Mouse (Mus musculus) limb, embryonic 10.5 days (tissue): ENCODE measurements at regions not wholly inside any gene's neighbourhood (a gene's known extent, or its start where the extent isn't known, plus 50 kb on each side); places are given as distances from the start of the nearest gene placed in this dataset.
A peak's percentile ranks its signal among the peaks of the same experiment; 100 is the strongest.

Experiments
- DNase-seq: peaks from one replicate; pipeline ENCODE4 v3.0.0-alpha.2; 2017; ENCODE audit warnings: low spot score
- H3K27ac ChIP-seq: fragments of 300-500 bp; sonication (generic); 2 replicates; pipeline ENCODE4 v1.5.1; 2016; ENCODE audit warnings: mild to moderate bottlenecking
- H3K27me3 ChIP-seq: fragments of 300-500 bp; sonication (generic); 2 replicates; pipeline ENCODE4 v1.6.1; 2016; ENCODE audit warnings: low read depth, mild to moderate bottlenecking; ENCODE audit not compliant: poor library complexity, severe bottlenecking
- H3K36me3 ChIP-seq: fragments of 300-500 bp; sonication (generic); 2 replicates; pipeline ENCODE4 v1.6.1; 2016; ENCODE audit warnings: mild to moderate bottlenecking, moderate library complexity
- H3K4me1 ChIP-seq: fragments of 300-500 bp; sonication (generic); 2 replicates; pipeline ENCODE4 v1.6.1; 2016
- H3K4me3 ChIP-seq: fragments of 300-500 bp; sonication (generic); 2 replicates; pipeline ENCODE4 v1.5.1; 2016; ENCODE audit warnings: mild to moderate bottlenecking, moderate library complexity
- H3K9me3 ChIP-seq: fragments of 300-500 bp; sonication (generic); replicated peaks from 2 replicates; pipeline ENCODE4 v1.6.1; 2016; ENCODE audit warnings: mild to moderate bottlenecking
- WGBS: fragments of 180-500 bp; shearing (Covaris S2); methylation state at CpG from one replicate; pipeline ENCODE4 v1.1.7; 2016; 5-methylcytosine and 5-hydroxymethylcytosine counted together

DNA sequence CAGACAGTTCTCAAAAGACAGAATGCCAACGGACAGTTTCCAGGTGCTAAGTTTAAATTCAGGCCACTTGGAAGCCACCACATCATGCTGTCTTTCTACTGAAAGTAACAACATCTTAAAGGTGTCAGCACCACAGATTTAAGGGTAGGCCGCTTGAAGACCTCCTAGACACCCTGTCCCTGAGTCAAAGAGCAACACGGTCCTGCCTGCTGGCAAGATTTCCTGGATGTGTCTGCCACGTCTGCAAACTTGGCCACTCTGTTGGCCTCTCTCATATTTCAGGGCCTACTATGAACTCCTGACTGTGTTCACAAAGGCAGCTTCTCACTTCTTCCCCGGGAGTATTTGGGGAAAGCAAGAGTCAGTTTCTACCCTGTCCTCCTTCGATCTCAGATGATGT is 194.7 kb upstream of the Esrrg start:
- WGBS = 72% methylated on average over 6 of the region's 6 CpGs
- Histone ChIP-seq H3K36me3 (no peaks in the 10 kb centered on the region), H3K27ac (no peak overlapping the region), H3K4me1 (peaks cover 21% of the 10 kb centered on the region), H3K9me3 (no peaks in the 10 kb centered on the region), H3K4me3 (no peak overlapping the region), H3K27me3 (no peaks in the 10 kb centered on the region)
- no peak for DNase-seq

DNA sequence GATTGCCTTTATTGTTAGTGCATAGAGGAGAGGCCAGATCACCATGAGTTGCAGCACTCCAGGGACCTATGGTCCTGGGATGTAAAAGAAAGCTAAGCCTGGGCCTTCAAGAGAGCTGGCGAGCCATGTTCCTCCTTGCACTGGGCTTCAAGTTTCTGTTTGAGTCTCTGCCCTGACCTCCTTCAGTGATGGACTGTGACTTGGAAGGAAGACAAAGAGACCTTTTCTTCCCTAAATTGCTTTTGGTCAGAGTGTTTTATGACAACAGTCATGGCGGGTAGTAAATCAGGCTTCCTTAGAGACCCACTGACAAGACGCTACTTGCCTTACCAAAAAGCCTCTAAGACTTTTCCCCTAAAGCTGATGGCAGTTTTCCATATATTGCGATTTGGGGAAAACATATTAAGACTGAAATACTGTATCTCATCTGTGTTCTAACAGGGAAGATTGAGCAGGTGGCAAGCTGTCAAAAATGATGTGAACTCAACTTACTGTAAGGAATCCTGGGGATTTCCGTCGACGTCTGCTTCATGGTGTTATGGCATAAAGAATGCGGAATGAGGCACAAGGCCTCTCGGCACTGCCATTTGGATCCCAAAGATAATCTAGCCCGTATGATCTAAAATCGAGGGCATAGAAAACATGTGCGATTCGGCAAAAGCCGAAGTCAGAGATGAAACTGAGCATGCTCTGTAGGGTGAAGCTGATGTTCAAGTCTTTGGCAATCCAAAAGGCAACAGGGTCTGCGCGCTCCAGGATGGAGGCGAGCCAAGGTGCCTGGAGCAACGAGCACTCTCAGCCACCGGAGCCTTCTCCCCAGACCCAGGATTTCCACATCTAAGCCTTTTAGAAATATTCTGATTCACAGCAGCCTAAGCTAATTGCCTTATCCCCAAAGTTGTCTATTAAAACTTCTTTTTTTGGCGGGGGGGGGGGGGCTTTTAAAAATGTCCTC is 190.1 kb upstream of the Esrrg start:
- H3K27ac ChIP-seq = no peak overlapping the region
- 87% methylated on average over 20 of the region's 20 CpGs for WGBS

DNA sequence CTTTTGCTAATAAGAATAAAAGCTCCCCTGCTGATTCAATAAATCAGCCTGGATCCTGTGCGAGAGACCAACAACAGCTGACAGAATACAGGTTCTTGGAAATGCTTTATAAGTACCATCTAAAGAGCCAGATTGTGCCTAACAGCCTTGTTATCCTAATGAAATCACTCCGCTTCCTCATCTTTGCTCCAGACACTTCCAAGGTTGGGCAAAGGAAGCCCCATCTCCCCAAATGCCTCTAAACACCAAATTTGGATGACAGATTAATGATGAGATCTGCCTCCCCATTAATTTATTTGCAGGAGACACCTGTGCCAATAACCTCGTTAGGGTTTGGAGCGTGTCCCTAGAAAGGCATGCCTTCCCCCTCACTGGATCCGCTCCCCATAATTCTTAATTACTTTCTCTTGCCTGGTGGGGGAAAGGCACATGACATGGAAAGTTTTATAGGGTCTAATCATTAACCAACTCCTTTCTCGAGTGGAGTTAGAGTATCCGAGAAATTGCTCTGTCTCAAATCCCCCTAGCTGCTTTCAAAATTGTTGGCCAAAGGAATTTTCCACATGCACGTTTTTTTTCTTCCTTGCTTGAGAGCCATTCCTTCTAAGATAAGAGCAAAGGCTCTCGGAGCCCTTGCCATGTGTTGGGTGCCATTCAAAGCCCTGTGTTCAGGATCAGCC is 179.9 kb upstream of the Esrrg start:
- Histone ChIP-seq H3K27me3 (0 out of 2 replicates have a peak, but pooled peaks cover 4% of the 10 kb centered on the region), H3K4me3 (no peak overlapping the region), H3K9me3 (no peaks in the 10 kb centered on the region), H3K4me1 (peaks cover 12% of the 10 kb centered on the region), H3K36me3 (no peaks in the 10 kb centered on the region), H3K27ac (no peak overlapping the region)
- 52% methylated on average over 9 of the region's 9 CpGs for WGBS
- DNase-seq = no peak

More for the DNA sequence above, 190.1 kb upstream of the Esrrg start:
- Histone ChIP-seq H3K27me3 (no peaks in the 10 kb centered on the region), H3K9me3 (no peaks in the 10 kb centered on the region), H3K4me3 (no peak overlapping the region), H3K4me1 (peaks cover 21% of the 10 kb centered on the region), H3K36me3 (no peaks in the 10 kb centered on the region)
- DNase-seq = no peak

DNA sequence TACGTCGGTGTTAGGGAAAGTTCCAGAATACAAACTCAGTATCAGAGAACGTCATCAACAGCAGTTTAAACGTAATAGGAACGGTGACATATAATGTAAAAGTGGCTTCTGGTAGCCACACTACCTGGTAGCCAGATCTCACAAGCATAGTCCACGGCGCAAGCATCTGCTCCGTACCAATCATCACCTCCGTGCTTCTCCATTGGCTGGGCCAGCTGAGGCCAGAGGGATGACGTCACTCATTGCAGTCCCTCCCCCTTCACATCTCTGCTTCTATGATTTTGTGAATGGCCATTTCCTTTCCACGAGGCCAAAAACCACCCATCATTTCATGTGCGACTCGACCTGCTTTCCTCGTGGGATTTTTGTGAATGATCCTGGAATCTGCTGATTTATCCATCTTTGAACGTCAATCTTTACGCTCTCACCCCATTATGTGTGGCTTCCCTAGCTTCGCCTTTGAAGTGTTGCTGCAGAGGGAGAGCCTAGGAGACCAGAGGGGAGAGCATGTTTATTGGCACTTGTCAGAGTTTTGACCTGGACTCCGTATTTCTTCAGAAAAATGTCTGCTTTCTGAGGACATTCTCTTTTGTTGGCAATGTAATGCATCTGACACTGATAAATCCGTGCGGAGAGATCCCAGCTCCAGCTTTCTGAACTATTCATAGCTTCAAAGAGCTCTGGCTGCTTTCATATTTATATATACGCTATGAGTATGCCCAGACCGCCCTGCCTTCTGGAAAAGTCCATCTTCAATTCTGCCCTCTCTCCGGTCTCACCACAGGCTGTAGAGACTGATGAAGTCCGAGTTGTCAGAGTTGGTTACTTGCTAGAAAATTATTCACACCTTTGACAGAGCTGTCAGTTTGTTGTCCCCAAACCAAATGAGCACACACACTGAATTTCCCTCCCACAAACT is 174.6 kb upstream of the Esrrg start:
- DNase-seq = no peak
- Histone ChIP-seq H3K9me3 (no peaks in the 10 kb centered on the region), H3K27me3 (0 out of 2 replicates have a peak, but pooled peaks cover 4% of the 10 kb centered on the region), H3K4me3 (no peak overlapping the region), H3K4me1 (peaks cover 3% of the 10 kb centered on the region), H3K27ac (no peak overlapping the region), H3K36me3 (no peaks in the 10 kb centered on the region)
- WGBS = 86% methylated on average over 24 of the region's 24 CpGs

DNA sequence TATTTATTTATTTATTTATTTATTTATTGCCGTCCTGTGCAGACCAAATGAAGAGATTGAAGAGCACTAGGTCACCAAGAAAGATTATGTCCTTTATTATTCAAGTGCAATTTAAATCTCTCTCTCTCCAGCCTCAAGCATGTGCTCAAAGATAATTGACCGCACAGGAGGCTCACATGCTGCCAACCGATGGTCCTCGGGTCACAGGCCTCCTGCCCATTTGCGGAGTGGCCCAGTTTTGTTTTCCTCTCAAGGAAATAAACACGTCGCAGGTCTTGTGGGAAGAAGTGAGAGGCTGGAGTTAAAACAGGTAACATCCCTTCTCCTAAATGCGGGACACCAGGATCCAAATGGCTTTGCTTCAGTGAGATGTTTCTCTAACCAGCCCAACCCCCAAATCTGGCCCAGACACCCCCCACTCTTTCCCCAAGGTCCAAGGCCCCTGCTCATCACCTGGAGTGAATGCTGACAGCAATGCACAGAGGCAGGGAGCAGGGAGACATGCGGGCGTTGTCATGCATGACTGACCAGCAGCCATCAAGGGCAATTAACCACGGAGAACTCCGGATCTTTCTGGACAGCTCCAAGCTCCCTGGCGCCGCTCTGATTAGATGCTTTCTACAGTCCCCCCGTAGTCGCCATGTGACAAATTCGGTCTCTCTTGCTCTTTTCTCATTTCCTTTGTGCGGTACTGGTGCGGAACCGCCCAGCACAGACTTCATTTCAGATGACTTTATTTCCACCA is 169.2 kb upstream of the Esrrg start:
- H3K27me3 ChIP-seq = no peaks in the 10 kb centered on the region
- H3K4me3 ChIP-seq = no peak overlapping the region
- H3K9me3 ChIP-seq = no peaks in the 10 kb centered on the region
- DNase-seq = no peak
- H3K36me3 ChIP-seq = no peaks in the 10 kb centered on the region
- no peaks in the 10 kb centered on the region for H3K4me1 ChIP-seq
- 90% methylated on average over 20 of the region's 20 CpGs for WGBS
- no peak overlapping the region for H3K27ac ChIP-seq

DNA sequence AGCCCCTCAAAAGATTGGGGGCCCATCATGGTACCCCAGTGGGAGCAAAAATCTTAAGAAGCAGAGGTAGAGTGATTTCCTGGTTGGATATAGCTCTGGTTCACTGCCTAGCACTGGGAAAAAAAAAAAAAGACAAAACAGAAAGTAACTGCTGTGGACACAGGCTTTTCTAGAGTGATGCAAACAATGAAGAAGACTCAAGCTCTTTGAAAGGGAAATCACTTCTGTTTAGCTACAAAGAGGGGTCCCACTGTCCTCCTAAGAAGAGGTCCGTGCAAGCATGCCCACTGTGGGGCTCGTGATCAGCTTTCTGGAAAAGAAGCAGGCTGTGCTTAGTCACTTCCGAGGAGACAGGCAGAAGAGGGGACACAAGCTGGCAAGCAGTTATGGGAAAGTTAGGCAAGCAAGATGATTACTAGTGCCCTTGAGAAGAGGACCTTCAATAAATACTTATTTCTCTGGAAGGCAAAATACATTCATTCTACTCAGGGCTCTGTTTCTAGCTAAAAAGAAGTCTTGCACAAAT is 166.9 kb upstream of the Esrrg start:
- H3K4me3 ChIP-seq = no peak overlapping the region
- no peaks in the 10 kb centered on the region for H3K9me3 ChIP-seq
- no peaks in the 10 kb centered on the region for H3K27me3 ChIP-seq
- no peak overlapping the region for H3K27ac ChIP-seq
- no peaks in the 10 kb centered on the region for H3K4me1 ChIP-seq
- WGBS = 87% methylated on average over 3 of the region's 3 CpGs
- no peak for DNase-seq
- H3K36me3 ChIP-seq = no peaks in the 10 kb centered on the region

DNA sequence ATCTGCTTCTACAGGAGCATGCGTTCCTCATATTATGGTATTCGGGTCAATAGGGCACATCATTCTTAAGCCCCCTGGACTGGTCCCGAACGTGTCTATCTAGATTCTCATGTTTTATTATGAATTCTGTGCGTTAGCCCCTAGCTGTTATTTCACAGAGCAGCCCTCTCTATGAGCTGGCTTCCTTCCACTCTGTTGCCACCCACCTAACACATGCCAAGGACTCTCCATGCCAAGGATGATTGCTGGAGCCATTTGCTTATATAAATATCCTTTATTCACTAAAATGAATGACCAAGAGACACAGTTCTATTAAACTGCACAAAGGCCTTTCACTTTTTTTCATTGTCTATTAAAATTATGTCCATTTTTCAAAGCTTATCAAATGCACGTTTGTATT is 162.1 kb upstream of the Esrrg start:
- Histone ChIP-seq H3K4me1 (peaks cover 16% of the 10 kb centered on the region), H3K4me3 (no peak overlapping the region), H3K9me3 (no peaks in the 10 kb centered on the region), H3K36me3 (no peaks in the 10 kb centered on the region), H3K27ac (no peak overlapping the region), H3K27me3 (0 out of 2 replicates have a peak, but pooled peaks cover 6% of the 10 kb centered on the region)
- no peak for DNase-seq
- WGBS = 87% methylated on average over 6 of the region's 6 CpGs

DNA sequence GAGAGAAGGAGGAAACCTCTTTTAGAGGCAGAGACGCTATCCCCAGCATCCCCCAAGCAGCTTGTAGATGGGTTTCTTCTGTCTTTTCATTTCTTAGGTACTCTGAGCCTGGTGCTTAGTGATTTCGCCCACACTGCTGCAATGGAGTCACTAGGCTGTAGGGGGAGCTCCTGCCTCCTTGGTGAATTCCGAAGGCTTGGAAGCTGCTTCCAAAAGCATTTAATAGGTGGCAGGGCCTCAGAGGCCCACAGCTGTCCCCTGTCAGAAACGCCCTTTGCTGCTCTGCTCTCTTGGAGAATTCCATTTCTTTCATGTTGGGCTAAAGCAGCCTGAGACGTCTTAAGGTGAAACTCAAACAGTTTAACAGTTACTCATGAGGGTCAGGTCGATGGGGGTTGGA is 160.4 kb upstream of the Esrrg start:
- 14% methylated on average over 6 of the region's 6 CpGs for WGBS
- Histone ChIP-seq H3K4me1 (peaks cover 16% of the 10 kb centered on the region), H3K36me3 (no peaks in the 10 kb centered on the region), H3K27ac (no peak overlapping the region), H3K9me3 (no peaks in the 10 kb centered on the region), H3K4me3 (no peak overlapping the region), H3K27me3 (0 out of 2 replicates have a peak, but pooled peaks cover 6% of the 10 kb centered on the region)
- DNase-seq = peak; percentile 75

DNA sequence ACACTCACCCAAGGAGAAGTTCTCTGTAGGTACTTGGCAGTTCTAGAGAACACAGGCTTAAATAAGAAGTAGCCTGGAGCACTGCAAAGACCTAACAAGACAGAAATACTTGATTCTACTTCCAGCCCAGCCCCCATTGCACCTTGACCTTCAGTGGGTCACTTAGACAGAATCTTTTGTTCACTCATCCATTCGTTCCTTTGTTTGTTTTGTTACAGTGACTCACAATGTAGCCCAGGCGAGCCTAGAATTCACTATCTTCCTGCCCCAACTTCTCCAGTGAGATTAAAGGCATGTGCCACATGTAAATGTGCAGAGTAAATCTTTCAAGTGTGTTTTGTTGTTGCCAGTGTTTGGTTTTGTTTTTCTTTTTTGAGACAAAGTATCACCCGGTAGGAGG is 158.5 kb upstream of the Esrrg start:
- no peaks in the 10 kb centered on the region for H3K36me3 ChIP-seq
- no peaks in the 10 kb centered on the region for H3K9me3 ChIP-seq
- 72% methylated on average over 3 of the region's 3 CpGs for WGBS
- no peak overlapping the region for H3K4me3 ChIP-seq
- DNase-seq = no peak
- H3K27me3 ChIP-seq = 0 out of 2 replicates have a peak, but pooled peaks cover 6% of the 10 kb centered on the region
- peaks cover 16% of the 10 kb centered on the region for H3K4me1 ChIP-seq
- H3K27ac ChIP-seq = no peak overlapping the region

DNA sequence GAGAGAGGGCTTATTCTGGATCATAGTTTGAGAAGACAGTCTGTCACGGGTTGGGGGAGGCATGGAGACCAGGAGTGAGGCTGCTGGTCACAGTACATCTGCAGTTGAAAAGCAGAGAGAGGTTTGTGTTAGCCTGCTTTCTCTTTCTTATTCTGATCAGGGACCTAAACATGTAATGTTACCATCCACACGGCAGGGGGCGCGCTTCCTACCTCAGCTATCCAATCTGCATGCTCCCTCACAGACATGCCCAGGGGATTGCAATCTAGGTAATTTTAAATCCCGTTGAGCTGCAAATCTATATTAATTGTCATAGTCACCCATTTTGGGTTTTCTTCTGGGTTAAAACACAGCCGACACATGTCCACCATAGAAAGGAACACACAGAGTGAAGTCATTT is 156.4 kb upstream of the Esrrg start:
- Histone ChIP-seq H3K36me3 (no peaks in the 10 kb centered on the region), H3K4me1 (peaks cover 16% of the 10 kb centered on the region), H3K9me3 (no peaks in the 10 kb centered on the region), H3K27ac (no peak overlapping the region), H3K4me3 (no peak overlapping the region), H3K27me3 (0 out of 2 replicates have a peak, but pooled peaks cover 6% of the 10 kb centered on the region)
- 38% methylated on average over 6 of the region's 6 CpGs for WGBS
- DNase-seq = peak; percentile 74

DNA sequence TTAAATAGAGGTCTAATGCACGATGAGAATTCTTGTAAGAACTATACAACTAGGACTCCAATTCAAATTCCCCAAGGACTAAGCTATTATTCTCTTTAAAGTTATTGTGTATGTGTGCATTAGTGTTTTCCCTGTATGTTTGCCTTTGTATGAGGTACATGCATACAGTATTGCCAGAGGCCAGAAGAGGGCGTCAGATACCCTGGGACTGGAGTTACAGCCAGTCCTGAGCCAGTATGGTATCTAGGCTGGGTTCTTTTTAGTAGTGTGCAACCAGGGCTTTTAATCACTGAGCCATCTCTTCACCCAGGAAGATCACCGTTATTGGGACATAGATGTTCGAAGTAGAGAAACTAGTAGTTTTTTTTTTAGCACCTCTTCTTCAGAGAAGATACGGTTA is 154.2 kb upstream of the Esrrg start:
- WGBS = 62% methylated on average over 5 of the region's 5 CpGs
- Histone ChIP-seq H3K9me3 (no peaks in the 10 kb centered on the region), H3K36me3 (no peaks in the 10 kb centered on the region), H3K27me3 (0 out of 2 replicates have a peak, but pooled peaks cover 6% of the 10 kb centered on the region), H3K27ac (no peak overlapping the region), H3K4me1 (no peaks in the 10 kb centered on the region), H3K4me3 (no peak overlapping the region)
- DNase-seq = peak; percentile 40

DNA sequence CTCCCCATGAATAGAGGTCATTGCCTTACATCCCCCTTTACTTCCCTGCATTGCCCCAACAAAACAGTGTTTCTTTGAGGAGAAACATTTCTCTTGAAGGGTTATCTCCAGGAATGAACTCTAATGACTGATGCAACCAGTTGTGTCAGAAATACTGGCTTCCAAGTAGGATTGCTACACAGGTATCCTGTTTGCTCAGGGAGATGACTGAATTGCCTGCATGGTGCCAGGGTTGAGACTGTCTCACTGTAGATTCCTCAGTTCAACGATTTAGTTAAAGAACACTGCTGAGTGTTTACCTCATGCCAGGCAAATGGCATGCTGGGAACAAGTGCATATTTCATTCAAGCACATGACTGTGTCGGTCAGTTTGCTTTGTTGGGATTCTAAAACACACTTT is 123.8 kb upstream of the Esrrg start:
- Histone ChIP-seq H3K27me3 (no peaks in the 10 kb centered on the region), H3K36me3 (no peaks in the 10 kb centered on the region), H3K9me3 (no peaks in the 10 kb centered on the region), H3K4me3 (no peak overlapping the region), H3K27ac (no peak overlapping the region), H3K4me1 (peaks cover 8% of the 10 kb centered on the region)
- peak; percentile 4 for DNase-seq
- WGBS = 82% methylated on average over 2 of the region's 2 CpGs
